Mouse (Mus musculus) heart, embryonic 10.5 days (tissue): Measurements from ENCODE around the gene Dcun1d2. TPM values are rescaled to one million over a fixed set of nuclear protein-coding genes. Genes with fewer than 3 reads are reported as not detected.

Experiments used
- DNase-seq: peaks from one replicate; pipeline ENCODE4 v3.0.0-alpha.2; 2017; ENCODE audit warnings: low spot score
- H3K27ac ChIP-seq: fragments of 300-500 bp; sonication (generic); 2 replicates; pipeline ENCODE4 v1.5.1; 2016; ENCODE audit warnings: mild to moderate bottlenecking
- H3K27me3 ChIP-seq: fragments of 300-500 bp; sonication (generic); 2 replicates; pipeline ENCODE4 v1.6.1; 2016; ENCODE audit warnings: mild to moderate bottlenecking; ENCODE audit not compliant: poor library complexity, insufficient read depth, severe bottlenecking
- H3K36me3 ChIP-seq: fragments of 300-500 bp; sonication (generic); 2 replicates; pipeline ENCODE4 v1.6.1; 2016; ENCODE audit warnings: mild to moderate bottlenecking, moderate library complexity
- H3K4me1 ChIP-seq: fragments of 300-500 bp; sonication (generic); 2 replicates; pipeline ENCODE4 v1.6.1; 2016; ENCODE audit warnings: mild to moderate bottlenecking
- H3K4me3 ChIP-seq: fragments of 300-500 bp; sonication (generic); 2 replicates; pipeline ENCODE4 v1.5.1; 2016; ENCODE audit warnings: mild to moderate bottlenecking, moderate library complexity
- H3K9me3 ChIP-seq: fragments of 300-500 bp; sonication (generic); 2 replicates; pipeline ENCODE4 v1.6.1; 2016; ENCODE audit warnings: mild to moderate bottlenecking, moderate library complexity
- WGBS: fragments of 180-500 bp; shearing (Covaris S2); methylation state at CpG from one replicate; pipeline ENCODE4 v1.1.7; 2016; 5-methylcytosine and 5-hydroxymethylcytosine counted together
- polyA plus RNA-seq: library from polyadenylated mRNA; unstranded; fragments of >200 nt; fragmentation: Nextera tagmentation; extraction: Ambion mirVana; gene quantifications from 2 replicates; pipeline ENCODE4 v1.2.1, GENCODE M21; 2016

Gene Dcun1d2
- polyA plus RNA-seq, 1 experiment from 2014 or later = 23.5 TPM

GRCm38 (mm10) chr8:13216386-13216785 is 71.5 kb downstream of the Dcun1d2 start:
- H3K27ac ChIP-seq = peak overlapping the region; percentile 62
- H3K36me3 ChIP-seq = peaks cover 10% of the 10 kb centered on the region; the same call in 1 of the 2 replicates
- H3K27me3 ChIP-seq = no peaks in the 10 kb centered on the region
- DNase-seq = no peak
- 70% methylated on average over 8 of the region's 8 CpGs for WGBS
- H3K4me3 ChIP-seq = no peak overlapping the region
- peaks cover 30% of the 10 kb centered on the region for H3K4me1 ChIP-seq
- H3K9me3 ChIP-seq = no peaks in the 10 kb centered on the region

- H3K4me1 ChIP-seq = peaks cover 44% of the 10 kb centered on the region
- no peaks in the 10 kb centered on the region for H3K36me3 ChIP-seq
- H3K9me3 ChIP-seq = no peaks in the 10 kb centered on the region
- no peaks in the 10 kb centered on the region for H3K27me3 ChIP-seq
- peak overlapping the region; percentile 82 for H3K27ac ChIP-seq
- DNase-seq = peak; percentile 93
- peak overlapping the region; percentile 40 for H3K4me3 ChIP-seq
- WGBS = 22% methylated on average over 10 of the region's 10 CpGs
Measured at GRCm38 (mm10) chr8:13213479-13214268, 74.3 kb downstream of the Dcun1d2 start.

- peak overlapping the region; percentile 83 for H3K27ac ChIP-seq
- H3K27me3 ChIP-seq = no peaks in the 10 kb centered on the region
- 35% methylated on average over 1 of the region's 1 CpGs for WGBS
- H3K4me1 ChIP-seq = peaks cover 59% of the 10 kb centered on the region
- H3K9me3 ChIP-seq = no peaks in the 10 kb centered on the region
- H3K36me3 ChIP-seq = no peaks in the 10 kb centered on the region
- DNase-seq = peak; percentile 87
- no peak overlapping the region for H3K4me3 ChIP-seq
Measured at GRCm38 (mm10) chr8:13209770-13210169, 78.2 kb downstream of the Dcun1d2 start.

GRCm38 (mm10) chr8:13208627-13209355 is 79.1 kb downstream of the Dcun1d2 start:
- Histone ChIP-seq H3K36me3 (peaks cover 2% of the 10 kb centered on the region; the same call in 1 of the 2 replicates), H3K4me3 (no peak overlapping the region), H3K9me3 (no peaks in the 10 kb centered on the region), H3K27ac (peak overlapping the region; percentile 83), H3K4me1 (peaks cover 61% of the 10 kb centered on the region), H3K27me3 (no peaks in the 10 kb centered on the region)
- no peak for DNase-seq
- WGBS = 39% methylated on average over 6 of the region's 6 CpGs

- H3K27me3 ChIP-seq = peaks cover 19% of the 10 kb centered on the region
- no peaks in the 10 kb centered on the region for H3K9me3 ChIP-seq
- WGBS = 31% methylated on average over 5 of the region's 5 CpGs
- peak overlapping the region; percentile 52 for H3K27ac ChIP-seq
- H3K4me1 ChIP-seq = peaks cover 69% of the 10 kb centered on the region
- DNase-seq = no peak
- peaks cover 7% of the 10 kb centered on the region; the same call in 1 of the 2 replicates for H3K36me3 ChIP-seq
- H3K4me3 ChIP-seq = no peak overlapping the region
Measured at GRCm38 (mm10) chr8:13206290-13206689, 81.6 kb downstream of the Dcun1d2 start.

Other genes with a start within 250 kb of the Dcun1d2 start
- gene Proz, start 227.2 kb downstream of the Dcun1d2 start, polyA plus RNA-seq = 0.38 and 1.9 TPM in 2 replicates
- gene Pcid2, start 182.7 kb downstream of the Dcun1d2 start, polyA plus RNA-seq = 33.0 and 39.4 TPM in 2 replicates
- 107 and 124 TPM in 2 replicates for gene Cul4a, start 182.5 kb downstream of the Dcun1d2 start, polyA plus RNA-seq
- gene Lamp1, start 129.0 kb downstream of the Dcun1d2 start, polyA plus RNA-seq = 290 and 334 TPM in 2 replicates
- 30.5 and 34.0 TPM in 2 replicates for gene Grtp1, start 87.5 kb downstream of the Dcun1d2 start, polyA plus RNA-seq
- 49.3 and 117 TPM in 2 replicates for gene Adprhl1, start 34.0 kb downstream of the Dcun1d2 start, polyA plus RNA-seq
- gene Tmco3, start 59 bp upstream of the Dcun1d2 start, polyA plus RNA-seq = 37.5 and 39.6 TPM in 2 replicates
- 120 and 144 TPM in 2 replicates for gene Tfdp1, start 50.6 kb upstream of the Dcun1d2 start, polyA plus RNA-seq
- gene Atp4b, start 108.7 kb upstream of the Dcun1d2 start, polyA plus RNA-seq = not detected in 2 replicates
- 0.10 TPM in 1 of 2 replicates, not detected in the other for gene Grk1, start 117.0 kb upstream of the Dcun1d2 start, polyA plus RNA-seq
- gene Tmem255b, start 147.1 kb upstream of the Dcun1d2 start, polyA plus RNA-seq = 0.18 TPM in 1 of 2 replicates, not detected in the other
- gene Gas6, start 206.4 kb upstream of the Dcun1d2 start, polyA plus RNA-seq = 13.8 and 23.3 TPM in 2 replicates